Mouse (Mus musculus) limb, embryonic 11.5 days (tissue): ENCODE measurements around the gene Pmm1. TPM values are rescaled to one million over a fixed set of nuclear protein-coding genes. Genes with fewer than 3 reads are reported as not detected.
A peak's percentile ranks its signal among the peaks of the same experiment; 100 is the strongest.

ENCODE experiments used
- ATAC-seq: fragments of 200-750 bp; cut with Nextera tagmentation; 2 replicates; pipeline ENCODE4 v1.8.0; 2017; ENCODE audit warnings: low read depth; ENCODE audit not compliant: insufficient number of reproducible peaks, low FRiP score, low TSS enrichment
- DNase-seq: peaks from one replicate; pipeline ENCODE4 v3.0.0-alpha.2; 2015; ENCODE audit warnings: low spot score
- H3K27ac ChIP-seq: fragments of 300-500 bp; sonication (generic); replicated peaks from 2 replicates; pipeline ENCODE4 v1.5.1; 2014; ENCODE audit warnings: low read depth, mild to moderate bottlenecking, low read length
- H3K27me3 ChIP-seq: fragments of 300-500 bp; sonication (generic); 2 replicates; pipeline ENCODE4 v1.6.1; 2014; ENCODE audit warnings: mild to moderate bottlenecking, low read length, mixed read lengths; ENCODE audit not compliant: control insufficient read depth, insufficient read depth
- H3K36me3 ChIP-seq: fragments of 300-500 bp; sonication (generic); 2 replicates; pipeline ENCODE4 v1.6.1; 2014; ENCODE audit warnings: mild to moderate bottlenecking, low read length, moderate library complexity, mixed read lengths; ENCODE audit not compliant: control insufficient read depth, insufficient read depth
- H3K4me1 ChIP-seq: fragments of 300-500 bp; sonication (generic); 2 replicates; pipeline ENCODE4 v1.6.1; 2014; ENCODE audit warnings: low read length, mixed read lengths; ENCODE audit not compliant: control insufficient read depth, insufficient read depth
- H3K4me2 ChIP-seq: fragments of 300-500 bp; sonication (generic); 2 replicates; pipeline ENCODE4 v1.6.1; 2014; ENCODE audit warnings: low read depth, mild to moderate bottlenecking, moderate library complexity; ENCODE audit not compliant: severe bottlenecking
- H3K4me3 ChIP-seq: fragments of 300-500 bp; sonication (generic); 2 replicates; pipeline ENCODE4 v1.5.1; 2014; ENCODE audit warnings: low read depth, low read length
- H3K9ac ChIP-seq: fragments of 300-500 bp; sonication (generic); 2 replicates; pipeline ENCODE4 v1.6.1; 2014; ENCODE audit warnings: mild to moderate bottlenecking, low read length
- H3K9me3 ChIP-seq: fragments of 300-500 bp; sonication (generic); 2 replicates; pipeline ENCODE4 v1.6.1; 2016; ENCODE audit warnings: low read length; ENCODE audit not compliant: control insufficient read depth
- WGBS: fragments of 180-500 bp; shearing (Covaris S2); extraction: QIAGEN DNeasy Blood & Tissue Kit; methylation state at CpG from one replicate; pipeline ENCODE4 v1.1.7; 2014; 5-methylcytosine and 5-hydroxymethylcytosine counted together
- polyA plus RNA-seq: library from polyadenylated mRNA; unstranded; fragments of >200 nt; fragmentation: Nextera tagmentation; extraction: Ambion mirVana; gene quantifications from 2 replicates; pipeline ENCODE4 v1.2.1, GENCODE M21; 2014

The Pmm1 gene
- 15.3 and 16.0 TPM in 2 replicates for polyA plus RNA-seq

DNA sequence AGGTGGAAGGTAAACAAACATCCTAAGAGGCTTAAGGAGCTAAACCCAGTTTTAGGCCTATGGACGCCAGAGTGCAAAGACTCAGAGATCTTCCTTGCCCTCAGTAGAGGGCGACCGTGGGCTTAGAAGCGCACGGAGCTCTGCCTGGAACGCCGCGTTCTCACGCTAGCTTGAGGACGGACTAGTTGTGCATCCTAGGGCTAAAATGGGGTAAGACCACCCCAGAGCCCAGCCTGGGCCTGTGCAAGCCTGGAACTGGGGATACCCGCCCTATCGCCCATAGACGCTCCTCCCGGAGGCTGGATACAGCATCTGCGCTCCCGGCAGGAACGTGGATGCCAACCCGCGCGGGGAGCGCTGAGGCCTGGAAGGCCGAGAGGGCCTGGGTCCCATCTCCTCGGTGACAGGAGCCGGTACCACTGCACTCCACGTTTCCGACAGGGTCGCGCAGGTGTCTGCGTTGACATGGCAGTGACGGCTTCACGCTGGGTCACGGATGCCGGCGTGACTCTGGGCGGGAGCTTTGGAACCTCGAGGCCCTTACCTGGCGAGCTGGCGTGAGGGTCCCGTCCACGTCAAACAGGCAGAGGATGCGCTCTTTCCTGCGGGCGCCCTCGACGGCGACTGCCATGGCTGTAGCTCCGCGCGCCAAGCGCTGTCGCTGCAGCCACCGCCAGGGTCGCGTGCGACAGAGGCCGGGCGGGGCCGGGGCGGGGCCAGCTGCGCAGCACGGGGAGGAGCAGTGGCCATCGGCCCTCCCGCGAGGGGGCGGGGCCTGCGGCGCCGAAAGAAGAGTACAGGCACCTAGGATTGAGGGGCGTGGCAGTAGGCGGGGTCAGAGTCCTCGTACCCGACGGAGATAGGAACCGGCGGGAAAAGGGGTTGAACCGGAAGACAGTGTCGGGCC, at the start of gene Pmm1:
Gene Pmm1, minus strand, starts transcription at position 760 of the 907 bp plus-strand sequence.
- no peaks in the 10 kb centered on the region for H3K9me3 ChIP-seq
- no peaks in the 10 kb centered on the region for H3K36me3 ChIP-seq
- 0 out of 2 replicates have a peak, but pooled peaks cover 3% of the 10 kb centered on the region for H3K4me1 ChIP-seq
- H3K4me2 ChIP-seq, result peak within 1 kb of the TSS; percentile 100
- WGBS, result under 1% methylated on average over 77 of the region's 77 CpGs
- H3K27me3 ChIP-seq, result no peaks in the 10 kb centered on the region
- DNase-seq (peak; percentile 99), ATAC-seq (peak; percentile 94)
- peak within 1 kb of the TSS; percentile 58 for H3K4me3 ChIP-seq
- H3K9ac ChIP-seq, result peak within 1 kb of the TSS; percentile 56
- H3K27ac ChIP-seq, result no peak within 1 kb of the TSS

DNA sequence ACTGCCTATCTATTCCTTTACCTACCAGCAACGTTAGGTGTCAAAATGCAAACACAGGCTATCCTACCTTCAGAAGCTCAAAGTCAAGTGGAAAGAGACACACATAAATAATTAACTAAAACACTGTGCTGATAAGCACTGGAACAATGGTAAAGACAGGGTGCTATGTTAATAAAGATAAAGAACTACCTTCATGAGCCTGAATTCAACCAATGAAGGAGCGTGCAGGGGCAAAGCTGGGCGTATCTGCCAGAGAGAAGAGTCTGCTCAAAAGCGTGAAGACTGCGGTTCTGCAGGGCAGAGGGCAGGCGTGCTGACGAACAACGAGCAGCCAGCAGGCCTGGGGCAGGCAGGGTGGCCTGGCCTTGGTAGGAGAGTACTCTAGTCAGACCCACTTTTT, 43.5 kb upstream of the Pmm1 start:
- Histone ChIP-seq H3K9ac (no peak overlapping the region), H3K27ac (no peak overlapping the region), H3K4me1 (no peaks in the 10 kb centered on the region), H3K4me2 (no peak overlapping the region), H3K27me3 (no peaks in the 10 kb centered on the region), H3K4me3 (no peak overlapping the region), H3K9me3 (no peaks in the 10 kb centered on the region), H3K36me3 (no peaks in the 10 kb centered on the region; the same call in 1 of the 2 replicates)
- ATAC-seq (no peak), DNase-seq (no peak)
- WGBS, result 91% methylated on average over 8 of the region's 8 CpGs

GRCm38 (mm10) chr15:81993992-81994391, 33.3 kb upstream of the Pmm1 start:
- ATAC-seq, result no peak
- H3K9ac ChIP-seq, result no peak overlapping the region
- no peaks in the 10 kb centered on the region for H3K9me3 ChIP-seq
- DNase-seq, result no peak
- H3K36me3 ChIP-seq, result peaks cover 7% of the 10 kb centered on the region
- no peak overlapping the region for H3K27ac ChIP-seq
- no peaks in the 10 kb centered on the region for H3K27me3 ChIP-seq
- no peaks in the 10 kb centered on the region for H3K4me1 ChIP-seq
- no peak overlapping the region for H3K4me2 ChIP-seq
- WGBS, result 63% methylated on average over 6 of the region's 6 CpGs
- H3K4me3 ChIP-seq, result no peak overlapping the region

DNA sequence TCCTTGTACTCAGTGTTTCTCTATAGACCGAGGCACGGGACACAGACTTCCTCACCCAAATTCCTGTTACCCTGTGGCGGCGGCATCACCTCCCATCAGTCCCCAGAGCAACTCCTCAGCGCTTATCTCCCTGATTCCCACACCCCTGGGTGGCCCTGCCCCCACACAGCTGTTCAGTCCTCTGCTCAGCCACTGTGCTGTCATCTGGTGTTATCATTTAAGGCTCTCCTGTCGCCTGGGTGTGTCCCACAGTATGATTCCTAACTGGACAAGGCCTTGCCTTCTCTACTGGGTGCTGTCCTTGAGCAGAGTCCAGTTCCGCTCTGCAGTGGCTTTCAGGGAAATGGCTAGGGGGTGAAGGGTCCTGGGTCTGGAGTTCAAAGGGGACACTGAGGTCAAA, 29.8 kb upstream of the Pmm1 start:
- ATAC-seq, result no peak
- H3K9ac ChIP-seq, result no peak overlapping the region
- H3K27ac ChIP-seq, result no peak overlapping the region
- no peak overlapping the region for H3K4me2 ChIP-seq
- no peaks in the 10 kb centered on the region for H3K9me3 ChIP-seq
- H3K4me1 ChIP-seq, result no peaks in the 10 kb centered on the region
- peaks cover 5% of the 10 kb centered on the region for H3K36me3 ChIP-seq
- 59% methylated on average over 7 of the region's 7 CpGs for WGBS
- H3K4me3 ChIP-seq, result no peak overlapping the region
- DNase-seq, result no peak
- no peaks in the 10 kb centered on the region for H3K27me3 ChIP-seq

DNA sequence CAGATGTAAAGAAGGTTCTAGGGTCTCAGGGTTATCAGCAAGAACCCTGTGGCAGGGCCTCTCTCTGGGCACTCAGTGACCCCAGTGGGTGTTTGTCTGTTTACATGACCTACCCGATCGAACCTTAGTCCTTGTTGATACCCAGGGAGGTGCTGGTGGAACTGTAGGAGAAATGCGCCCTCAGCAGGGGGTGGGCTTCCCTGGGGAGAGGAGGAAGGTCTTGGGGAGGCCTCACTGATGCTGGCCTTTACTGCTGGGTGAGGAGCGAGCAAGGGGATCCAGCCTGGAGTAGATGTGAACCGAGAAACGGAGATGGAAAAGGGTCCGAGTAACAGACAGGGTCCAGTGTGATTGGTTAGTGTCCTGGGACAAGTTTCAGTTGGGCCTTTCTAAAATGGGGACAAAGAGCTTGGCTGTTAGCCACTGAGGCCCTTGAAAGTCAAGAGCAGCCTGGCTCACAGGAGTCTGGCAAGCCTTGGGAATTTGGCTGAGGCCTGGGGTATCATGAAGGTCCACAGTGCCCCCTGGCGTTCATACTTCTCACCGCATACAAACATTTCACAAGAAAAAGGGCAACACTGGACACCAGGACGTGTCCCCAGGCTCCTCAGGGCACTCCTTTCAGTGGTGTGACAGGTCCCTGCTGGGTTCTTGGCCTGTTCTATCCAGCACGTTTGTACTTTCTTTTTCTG, 28.8 kb upstream of the Pmm1 start:
- no peak overlapping the region for H3K4me2 ChIP-seq
- DNase-seq (peak; percentile 94), ATAC-seq (no peak)
- 44% methylated on average over 11 of the region's 11 CpGs for WGBS
- H3K27ac ChIP-seq, result no peak overlapping the region
- no peaks in the 10 kb centered on the region for H3K9me3 ChIP-seq
- no peak overlapping the region for H3K4me3 ChIP-seq
- peak overlapping the region; percentile 36; the same call in 1 of the 2 replicates for H3K9ac ChIP-seq
- H3K27me3 ChIP-seq, result no peaks in the 10 kb centered on the region
- no peaks in the 10 kb centered on the region for H3K4me1 ChIP-seq
- peaks cover 5% of the 10 kb centered on the region for H3K36me3 ChIP-seq

GRCm38 (mm10) chr15:81987646-81988045, 26.9 kb upstream of the Pmm1 start, which contains the start of gene Xrcc6:
Gene Xrcc6, plus strand, starts transcription at chr15:81987835.
- WGBS, result 77% methylated on average over 3 of the region's 3 CpGs
- ATAC-seq, result no peak

GRCm38 (mm10) chr15:81985267-81986161, 24.8 kb upstream of the Pmm1 start:
- Histone ChIP-seq H3K9ac (no peak overlapping the region), H3K36me3 (no peaks in the 10 kb centered on the region), H3K4me2 (no peak overlapping the region), H3K4me3 (no peak overlapping the region), H3K27ac (no peak overlapping the region), H3K27me3 (no peaks in the 10 kb centered on the region), H3K9me3 (no peaks in the 10 kb centered on the region), H3K4me1 (no peaks in the 10 kb centered on the region)
- DNase-seq (no peak), ATAC-seq (no peak)
- 65% methylated on average over 2 of the region's 2 CpGs for WGBS

More at GRCm38 (mm10) chr15:81987646-81988045, 26.9 kb upstream of the Pmm1 start, which contains the start of gene Xrcc6:
- Histone ChIP-seq H3K9me3 (no peaks in the 10 kb centered on the region), H3K27ac (no peak within 1 kb of the TSS), H3K36me3 (no peaks in the 10 kb centered on the region), H3K9ac (no peak within 1 kb of the TSS), H3K4me3 (no peak within 1 kb of the TSS), H3K4me2 (no peak within 1 kb of the TSS), H3K4me1 (no peaks in the 10 kb centered on the region), H3K27me3 (no peaks in the 10 kb centered on the region)
- DNase-seq, result no peak

DNA sequence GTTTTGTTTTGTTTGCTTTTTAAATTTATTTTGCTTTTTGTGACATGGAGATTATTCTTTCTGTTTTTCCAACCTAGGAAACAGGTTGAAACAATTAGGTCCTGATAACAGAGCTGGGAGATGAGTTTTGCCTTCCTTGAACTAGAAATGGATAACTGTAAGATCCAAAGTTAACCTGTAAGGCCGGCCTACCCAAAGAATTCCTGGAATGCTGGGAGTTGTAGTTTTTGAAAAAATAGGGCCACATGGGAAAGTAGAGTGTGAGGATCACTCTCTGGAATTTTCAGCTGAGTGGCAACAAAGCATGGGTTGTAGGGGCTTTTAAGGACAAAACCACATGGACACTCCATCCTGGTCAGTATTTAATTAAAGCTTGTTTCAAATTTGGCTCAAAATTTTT, 21.4 kb upstream of the Pmm1 start:
- H3K4me1 ChIP-seq, result no peaks in the 10 kb centered on the region
- no peak for DNase-seq
- H3K27ac ChIP-seq, result no peak overlapping the region
- no peaks in the 10 kb centered on the region for H3K36me3 ChIP-seq
- no peaks in the 10 kb centered on the region for H3K27me3 ChIP-seq
- WGBS, result 49% methylated on average over 1 of the region's 1 CpGs
- H3K9ac ChIP-seq, result no peak overlapping the region
- no peaks in the 10 kb centered on the region for H3K9me3 ChIP-seq
- no peak overlapping the region for H3K4me3 ChIP-seq
- ATAC-seq, result no peak
- no peak overlapping the region for H3K4me2 ChIP-seq
